Mouse (Mus musculus): ENCODE measurements around the gene Mpnd. TPM values are rescaled to one million over a fixed set of nuclear protein-coding genes. Genes with fewer than 3 reads are reported as not detected.
"Not testable (repeated sequence)": the region's sequence is repeated elsewhere in the genome, so short reads cannot be mapped to it uniquely, and the experiment has no call there.

Mpnd gene
- polyA plus RNA-seq, 1 experiment from 2014 or later = 168 TPM

- no peak overlapping the region for H3K4me3 ChIP-seq
- 91% methylated on average over 7 of the region's 7 CpGs for WGBS
- peaks cover 100% of the 10 kb centered on the region for H3K36me3 ChIP-seq (ENCODE audit: poor library complexity, severe bottlenecking)
- no peak overlapping the region for H3K4me2 ChIP-seq
- H3K27me3 ChIP-seq = no peaks in the 10 kb centered on the region
- H3K4me1 ChIP-seq = no peaks in the 10 kb centered on the region
- no peak overlapping the region for H3K9ac ChIP-seq
- H3K27ac ChIP-seq = no peak overlapping the region
- no peaks in the 10 kb centered on the region for H3K9me3 ChIP-seq (replicated peaks)
- ATAC-seq = no peak
These were observed 56.6 kb downstream of the Mpnd start for GRCm38 (mm10) chr17:56062081-56062480.

- H3K9ac ChIP-seq; H3K9me3 ChIP-seq (replicated peaks); H3K4me2 ChIP-seq; ATAC-seq; H3K4me1 ChIP-seq; H3K4me3 ChIP-seq; H3K27ac ChIP-seq; H3K27me3 ChIP-seq: not testable (repeated sequence)
- H3K36me3 ChIP-seq (ENCODE audit: poor library complexity, severe bottlenecking) = peaks cover 100% of the 10 kb centered on the region
- WGBS = 84% methylated on average over 6 of the region's 6 CpGs
These were observed 60.2 kb downstream of the Mpnd start for GRCm38 (mm10) chr17:56065715-56066114.

Other genes with a start within 250 kb of the Mpnd start
- gene Zfp119a, start 126.8 kb upstream of the Mpnd start, polyA plus RNA-seq (2015; fragmentation: Nextera tagmentation; extraction: Ambion mirVana) = 10.7 and 12.1 TPM in 2 replicates
- 15.0 and 15.5 TPM in 2 replicates for gene Zfp959, start 113.6 kb upstream of the Mpnd start, polyA plus RNA-seq (2015; fragmentation: Nextera tagmentation; extraction: Ambion mirVana)
- 6.6 and 7.3 TPM in 2 replicates for gene Zfp119b, start 56.2 kb upstream of the Mpnd start, polyA plus RNA-seq (2015; fragmentation: Nextera tagmentation; extraction: Ambion mirVana)
- gene Ebi3, start 53.1 kb upstream of the Mpnd start, polyA plus RNA-seq (2015; fragmentation: Nextera tagmentation; extraction: Ambion mirVana) = 2.4 and 2.6 TPM in 2 replicates
- 29.2 and 32.1 TPM in 2 replicates for gene Yju2, start 46.6 kb upstream of the Mpnd start, polyA plus RNA-seq (2015; fragmentation: Nextera tagmentation; extraction: Ambion mirVana)
- 102 TPM in 2 replicates for gene Shd, start 35.2 kb upstream of the Mpnd start, polyA plus RNA-seq (2015; fragmentation: Nextera tagmentation; extraction: Ambion mirVana)
- gene Fsd1, start 19.2 kb upstream of the Mpnd start, polyA plus RNA-seq (2015; fragmentation: Nextera tagmentation; extraction: Ambion mirVana) = 96.0 and 113 TPM in 2 replicates
- 3.9 and 4.8 TPM in 2 replicates for gene Stap2, start 127 bp upstream of the Mpnd start, polyA plus RNA-seq (2015; fragmentation: Nextera tagmentation; extraction: Ambion mirVana)
- gene Sh3gl1, start 30.9 kb downstream of the Mpnd start, polyA plus RNA-seq (2015; fragmentation: Nextera tagmentation; extraction: Ambion mirVana) = 116 and 127 TPM in 2 replicates
- gene Chaf1a, start 34.7 kb downstream of the Mpnd start, polyA plus RNA-seq (2015; fragmentation: Nextera tagmentation; extraction: Ambion mirVana) = 22.0 and 26.7 TPM in 2 replicates
- 68.7 and 68.8 TPM in 2 replicates for gene Ubxn6, start 69.3 kb downstream of the Mpnd start, polyA plus RNA-seq (2015; fragmentation: Nextera tagmentation; extraction: Ambion mirVana)
- 163 and 169 TPM in 2 replicates for gene Hdgfl2, start 73.9 kb downstream of the Mpnd start, polyA plus RNA-seq (2015; fragmentation: Nextera tagmentation; extraction: Ambion mirVana)
- 0.06 and 0.08 TPM in 2 replicates for gene Plin4, start 104.1 kb downstream of the Mpnd start, polyA plus RNA-seq (2015; fragmentation: Nextera tagmentation; extraction: Ambion mirVana)
- gene Plin5, start 111.9 kb downstream of the Mpnd start, polyA plus RNA-seq (2015; fragmentation: Nextera tagmentation; extraction: Ambion mirVana) = 0.27 and 0.52 TPM in 2 replicates
- gene Lrg1, start 116.3 kb downstream of the Mpnd start, polyA plus RNA-seq (2015; fragmentation: Nextera tagmentation; extraction: Ambion mirVana) = not detected in 2 replicates
- gene Sema6b, start 134.6 kb downstream of the Mpnd start, polyA plus RNA-seq (2015; fragmentation: Nextera tagmentation; extraction: Ambion mirVana) = 4.2 and 4.3 TPM in 2 replicates
- 8.0 and 8.4 TPM in 2 replicates for gene Tnfaip8l1, start 156.8 kb downstream of the Mpnd start, polyA plus RNA-seq (2015; fragmentation: Nextera tagmentation; extraction: Ambion mirVana)
- gene Mydgf, start 178.2 kb downstream of the Mpnd start, polyA plus RNA-seq (2015; fragmentation: Nextera tagmentation; extraction: Ambion mirVana) = 56.8 and 64.5 TPM in 2 replicates
- gene Dpp9, start 213.2 kb downstream of the Mpnd start, polyA plus RNA-seq (2015; fragmentation: Nextera tagmentation; extraction: Ambion mirVana) = 32.5 and 33.0 TPM in 2 replicates